Mouse (Mus musculus): ENCODE results near the gene Degs2. TPM values are rescaled to one million over a fixed set of nuclear protein-coding genes. Genes with fewer than 3 reads are reported as not detected.

Gene Degs2
- total and polyA plus RNA-seq, 2 experiments from 2014 or later = 1.1 to 2.1 TPM

- Histone ChIP-seq H3K4me1 (ENCODE audit: insufficient read depth, low read length) (no peaks in the 10 kb centered on the region), H3K9ac (replicated peaks; ENCODE audit: low read length, poor library complexity, severe bottlenecking) (no peak overlapping the region), H3K36me3 (ENCODE audit: insufficient read depth, low read length) (peaks cover 24% of the 10 kb centered on the region), H3K27ac (ENCODE audit: low read depth, low read length) (no peak overlapping the region), H3K27me3 (ENCODE audit: insufficient read depth, low read length) (no peaks in the 10 kb centered on the region), H3K9me3 (ENCODE audit: low read length) (no peaks in the 10 kb centered on the region), H3K4me3 (ENCODE audit: low read depth, low read length) (no peak overlapping the region), H3K4me2 (ENCODE audit: low read depth, low read length, poor library complexity, severe bottlenecking) (no peak overlapping the region)
- no peak for TF ChIP-seq CTCF (IDR thresholded peaks at IDR 0.05)
- no peak for DNase-seq (ENCODE audit: low spot score)
- no peak for ATAC-seq (ENCODE audit: low FRiP score)
- 100% methylated on average over 1 of the region's 1 CpGs for WGBS
Measured at GRCm38 (mm10) chr12:108646234-108646633, 55.9 kb downstream of the Degs2 start.

GRCm38 (mm10) chr12:108642019-108642418 lies 60.1 kb downstream of the Degs2 start:
- Histone ChIP-seq H3K9ac (replicated peaks; ENCODE audit: low read length, poor library complexity, severe bottlenecking) (no peak overlapping the region), H3K4me1 (ENCODE audit: insufficient read depth, low read length) (no peaks in the 10 kb centered on the region), H3K27ac (ENCODE audit: low read depth, low read length) (no peak overlapping the region), H3K27me3 (ENCODE audit: insufficient read depth, low read length) (no peaks in the 10 kb centered on the region), H3K4me3 (ENCODE audit: low read depth, low read length) (no peak overlapping the region), H3K36me3 (ENCODE audit: insufficient read depth, low read length) (no peaks in the 10 kb centered on the region), H3K4me2 (ENCODE audit: low read depth, low read length, poor library complexity, severe bottlenecking) (no peak overlapping the region), H3K9me3 (ENCODE audit: low read length) (no peaks in the 10 kb centered on the region)
- 97% methylated on average over 3 of the region's 3 CpGs for WGBS
- DNase-seq (ENCODE audit: low spot score) (no peak), ATAC-seq (ENCODE audit: low FRiP score) (no peak)
- no peak for TF ChIP-seq CTCF (IDR thresholded peaks at IDR 0.05)

GRCm38 (mm10) chr12:108639126-108639525 lies 63.0 kb downstream of the Degs2 start:
- 91% methylated on average over 3 of the region's 3 CpGs for WGBS
- no peak for ATAC-seq (ENCODE audit: low FRiP score)
- H3K36me3 ChIP-seq (ENCODE audit: insufficient read depth, low read length) = 0 out of 2 replicates have a peak, but pooled peaks cover 2% of the 10 kb centered on the region
- no peak for TF ChIP-seq CTCF (IDR thresholded peaks at IDR 0.05)
- no peak overlapping the region for H3K4me2 ChIP-seq (ENCODE audit: low read depth, low read length, poor library complexity, severe bottlenecking)
- H3K4me1 ChIP-seq (ENCODE audit: insufficient read depth, low read length) = no peaks in the 10 kb centered on the region
- no peak overlapping the region for H3K4me3 ChIP-seq (ENCODE audit: low read depth, low read length)
- H3K9me3 ChIP-seq (ENCODE audit: low read length) = no peaks in the 10 kb centered on the region
- H3K9ac ChIP-seq (replicated peaks; ENCODE audit: low read length, poor library complexity, severe bottlenecking) = no peak overlapping the region
- DNase-seq (ENCODE audit: low spot score) = no peak
- H3K27me3 ChIP-seq (ENCODE audit: insufficient read depth, low read length) = no peaks in the 10 kb centered on the region
- no peak overlapping the region for H3K27ac ChIP-seq (ENCODE audit: low read depth, low read length)

GRCm38 (mm10) chr12:108637440-108637839 lies 64.7 kb downstream of the Degs2 start:
- no peak overlapping the region for H3K9ac ChIP-seq (replicated peaks; ENCODE audit: low read length, poor library complexity, severe bottlenecking)
- no peak overlapping the region for H3K4me3 ChIP-seq (ENCODE audit: low read depth, low read length)
- H3K4me1 ChIP-seq (ENCODE audit: insufficient read depth, low read length) = no peaks in the 10 kb centered on the region
- 0 out of 2 replicates have a peak, but pooled peaks cover 2% of the 10 kb centered on the region for H3K36me3 ChIP-seq (ENCODE audit: insufficient read depth, low read length)
- no peaks in the 10 kb centered on the region for H3K9me3 ChIP-seq (ENCODE audit: low read length)
- no peaks in the 10 kb centered on the region for H3K27me3 ChIP-seq (ENCODE audit: insufficient read depth, low read length)
- no peak for TF ChIP-seq CTCF (IDR thresholded peaks at IDR 0.05)
- H3K4me2 ChIP-seq (ENCODE audit: low read depth, low read length, poor library complexity, severe bottlenecking) = no peak overlapping the region
- 90% methylated on average over 5 of the region's 5 CpGs for WGBS
- DNase-seq (ENCODE audit: low spot score) (no peak), ATAC-seq (ENCODE audit: low FRiP score) (no peak)
- H3K27ac ChIP-seq (ENCODE audit: low read depth, low read length) = no peak overlapping the region

GRCm38 (mm10) chr12:108635501-108635900 lies 66.6 kb downstream of the Degs2 start:
- Histone ChIP-seq H3K27me3 (ENCODE audit: insufficient read depth, low read length) (no peaks in the 10 kb centered on the region), H3K9ac (replicated peaks; ENCODE audit: low read length, poor library complexity, severe bottlenecking) (no peak overlapping the region), H3K9me3 (ENCODE audit: low read length) (no peaks in the 10 kb centered on the region), H3K4me2 (ENCODE audit: low read depth, low read length, poor library complexity, severe bottlenecking) (no peak overlapping the region), H3K36me3 (ENCODE audit: insufficient read depth, low read length) (0 out of 2 replicates have a peak, but pooled peaks cover 2% of the 10 kb centered on the region), H3K4me3 (ENCODE audit: low read depth, low read length) (no peak overlapping the region), H3K27ac (ENCODE audit: low read depth, low read length) (no peak overlapping the region), H3K4me1 (ENCODE audit: insufficient read depth, low read length) (no peaks in the 10 kb centered on the region)
- ATAC-seq (ENCODE audit: low FRiP score) (no peak), DNase-seq (ENCODE audit: low spot score) (no peak)
- WGBS = 92% methylated on average over 4 of the region's 4 CpGs
- TF ChIP-seq CTCF (IDR thresholded peaks at IDR 0.05) = no peak

- ATAC-seq (ENCODE audit: low FRiP score) = no peak
- no peaks in the 10 kb centered on the region for H3K27me3 ChIP-seq (ENCODE audit: insufficient read depth, low read length)
- no peaks in the 10 kb centered on the region for H3K4me1 ChIP-seq (ENCODE audit: insufficient read depth, low read length)
- TF ChIP-seq CTCF (IDR thresholded peaks at IDR 0.05) = no peak
- no peak overlapping the region for H3K9ac ChIP-seq (replicated peaks; ENCODE audit: low read length, poor library complexity, severe bottlenecking)
- H3K9me3 ChIP-seq (ENCODE audit: low read length) = no peaks in the 10 kb centered on the region
- no peak overlapping the region for H3K4me2 ChIP-seq (ENCODE audit: low read depth, low read length, poor library complexity, severe bottlenecking)
- no peak for DNase-seq (ENCODE audit: low spot score)
- 94% methylated on average over 1 of the region's 1 CpGs for WGBS
- H3K4me3 ChIP-seq (ENCODE audit: low read depth, low read length) = no peak overlapping the region
- H3K36me3 ChIP-seq (ENCODE audit: insufficient read depth, low read length) = 0 out of 2 replicates have a peak, but pooled peaks cover 2% of the 10 kb centered on the region
- H3K27ac ChIP-seq (ENCODE audit: low read depth, low read length) = no peak overlapping the region
Measured at GRCm38 (mm10) chr12:108634031-108634430, 68.1 kb downstream of the Degs2 start.

Data from midbrain, postnatal 0 days (tissue).